Mouse (Mus musculus) MEL (cell line): ENCODE data around the gene Gm10670. TPM values are rescaled to one million over a fixed set of nuclear protein-coding genes. Genes with fewer than 3 reads are reported as not detected.
"Not testable (repeated sequence)": the region's sequence is repeated elsewhere in the genome, so short reads cannot be mapped to it uniquely, and the experiment has no call there.

Experiments used
- DNase-seq: peaks from one replicate; pipeline ENCODE4 v3.0.0; 2011; ENCODE audit warnings: low read depth, low spot score
- H3K27ac ChIP-seq: 2 replicates; pipeline ENCODE4 v1.5.1; 2012; ENCODE audit warnings: low read depth, mild to moderate bottlenecking, control low read depth, low read length, moderate library complexity; ENCODE audit not compliant: control insufficient read depth
- H3K27me3 ChIP-seq, 2 experiments: fragments of 150-350 bp in 1 of 2; sonication (generic) in 1 of 2; 2 replicates each; pipeline ENCODE4 v1.6.1; 2012; ENCODE audit warnings: low read length in 2 of 2, mild to moderate bottlenecking in 2 of 2, improper control_type of control experiment in 1 of 2, moderate library complexity in 1 of 2; ENCODE audit not compliant: insufficient read depth in 2 of 2, control insufficient read depth in 1 of 2
- H3K36me3 ChIP-seq, 2 experiments: 2 replicates each; pipeline ENCODE4 v1.6.1; 2012 to 2014; ENCODE audit warnings: low read length in 2 of 2, improper control_type of control experiment in 1 of 2, inconsistent platforms in 1 of 2, mild to moderate bottlenecking in 1 of 2; ENCODE audit not compliant: insufficient read depth in 2 of 2, control insufficient read depth in 1 of 2
- H3K4me1 ChIP-seq, 2 experiments: fragments of 150-350 bp in 1 of 2; sonication (generic) in 1 of 2; 2 replicates each; pipeline ENCODE4 v1.6.1; 2012; ENCODE audit warnings: low read length in 2 of 2, improper control_type of control experiment in 1 of 2, mild to moderate bottlenecking in 1 of 2; ENCODE audit not compliant: insufficient read depth in 2 of 2, control insufficient read depth in 1 of 2
- H3K4me3 ChIP-seq, 2 experiments: fragments of 150-350 bp in 1 of 2; sonication (generic) in 1 of 2; 2 replicates each; pipeline ENCODE4 v1.5.1; 2012; ENCODE audit warnings: low read depth in 2 of 2, low read length in 2 of 2, mild to moderate bottlenecking in 2 of 2, moderate library complexity in 2 of 2, control low read depth in 1 of 2, improper control_type of control experiment in 1 of 2; ENCODE audit not compliant: control insufficient read depth in 1 of 2, insufficient read depth in 1 of 2
- H3K79me2 ChIP-seq: 2 replicates; pipeline ENCODE4 v1.6.1; 2012; ENCODE audit warnings: mild to moderate bottlenecking, low read length, moderate library complexity; ENCODE audit not compliant: control insufficient read depth, poor library complexity, insufficient read depth
- H3K9ac ChIP-seq: 2 replicates; pipeline ENCODE4 v1.6.1; 2012; ENCODE audit warnings: low read depth, mild to moderate bottlenecking, control low read depth, low read length, moderate library complexity; ENCODE audit not compliant: control insufficient read depth, poor library complexity, severe bottlenecking
- H3K9me3 ChIP-seq: fragments of 150-350 bp; sonication (generic); replicated peaks from 2 replicates; pipeline ENCODE4 v1.6.1; 2012; ENCODE audit warnings: mild to moderate bottlenecking, low read length, improper control_type of control experiment, moderate library complexity; ENCODE audit not compliant: insufficient read depth
- polyA plus RNA-seq, 2 experiments: library from polyadenylated mRNA; stranded (reverse) in 1 of 2; unstranded in 1 of 2; fragments of >175 nt in 1 of 2; fragments of >200 nt in 1 of 2; gene quantifications; 2 replicates each; pipeline versions ENCODE4 v1.2.1 to v1.2.4; 2012; ENCODE audit warnings: low replicate concordance in 2 of 2, low read depth in 1 of 2; ENCODE audit not compliant: insufficient read length in 2 of 2, insufficient read depth in 1 of 2, missing spikeins in 1 of 2
- total RNA-seq: library from RNA; depleted of rRNA; stranded (reverse); fragments of 300-350 nt; gene quantifications from 2 replicates; pipeline ENCODE4 v1.2.3, GENCODE M21; 2012; rRNA removed

Gene Gm10670
- total RNA-seq (not detected in 2 replicates), polyA plus RNA-seq (not detected)

- H3K27me3 ChIP-seq = not testable (repeated sequence)
Measured at GRCm38 (mm10) chr7:20474825-20475224, at the start of gene Gm10670. TSS of gene Gm10670 (minus strand) at chr7:20474925.

GRCm38 (mm10) chr7:20510434-20510833 lies 35.7 kb upstream of the Gm10670 start, which contains the start of gene Vmn1r103:
TSS of gene Vmn1r103 (minus strand) at chr7:20510534.
- H3K27ac ChIP-seq, H3K9ac ChIP-seq, H3K79me2 ChIP-seq, H3K4me3 ChIP-seq, DNase-seq, H3K27me3 ChIP-seq, H3K9me3 ChIP-seq, H3K36me3 ChIP-seq, H3K4me1 ChIP-seq: not testable (repeated sequence)

More at GRCm38 (mm10) chr7:20474825-20475224, at the start of gene Gm10670:
- H3K4me1 ChIP-seq, H3K36me3 ChIP-seq, H3K79me2 ChIP-seq, H3K9ac ChIP-seq, DNase-seq, H3K9me3 ChIP-seq, H3K27ac ChIP-seq, H3K4me3 ChIP-seq: not testable (repeated sequence)

- H3K27me3 ChIP-seq, H3K4me1 ChIP-seq, H3K9ac ChIP-seq, H3K4me3 ChIP-seq, H3K27ac ChIP-seq, H3K9me3 ChIP-seq, DNase-seq, H3K36me3 ChIP-seq, H3K79me2 ChIP-seq: not testable (repeated sequence)
Measured at GRCm38 (mm10) chr7:20442493-20442892, 32.2 kb downstream of the Gm10670 start, which contains the start of gene Vmn1r101. TSS of gene Vmn1r101 (minus strand) at chr7:20442593.

Other genes with a start within 250 kb of the Gm10670 start
- not detected in 2 replicates for gene Gm4498, start 241.1 kb downstream of the Gm10670 start, total RNA-seq
- not detected for gene Gm4498, start 241.1 kb downstream of the Gm10670 start, polyA plus RNA-seq
- gene Gm5890, start 212.1 kb downstream of the Gm10670 start, total RNA-seq = not detected in 2 replicates
- gene Gm5890, start 212.1 kb downstream of the Gm10670 start, polyA plus RNA-seq = not detected
- gene Gm4133, start 140.9 kb downstream of the Gm10670 start, total RNA-seq = not detected in 2 replicates
- gene Gm4133, start 140.9 kb downstream of the Gm10670 start, polyA plus RNA-seq = not detected
- not detected in 2 replicates for gene Gm5728, start 99.5 kb downstream of the Gm10670 start, total RNA-seq
- not detected for gene Gm5728, start 99.5 kb downstream of the Gm10670 start, polyA plus RNA-seq
- gene Vmn1r100, start 57.0 kb downstream of the Gm10670 start, total RNA-seq = not detected in 2 replicates
- not detected for gene Vmn1r100, start 57.0 kb downstream of the Gm10670 start, polyA plus RNA-seq
- gene Vmn1r101, start 32.3 kb downstream of the Gm10670 start, total RNA-seq = not detected in 2 replicates
- not detected for gene Vmn1r101, start 32.3 kb downstream of the Gm10670 start, polyA plus RNA-seq
- gene Vmn1r103, start 35.6 kb upstream of the Gm10670 start, total RNA-seq = not detected in 2 replicates
- gene Vmn1r103, start 35.6 kb upstream of the Gm10670 start, polyA plus RNA-seq = not detected
- not detected in 2 replicates for gene Vmn1r104, start 58.9 kb upstream of the Gm10670 start, total RNA-seq
- not detected for gene Vmn1r104, start 58.9 kb upstream of the Gm10670 start, polyA plus RNA-seq
- not detected in 2 replicates for gene Gm5726, start 70.8 kb upstream of the Gm10670 start, total RNA-seq
- not detected for gene Gm5726, start 70.8 kb upstream of the Gm10670 start, polyA plus RNA-seq
- gene Gm4141, start 101.3 kb upstream of the Gm10670 start, total RNA-seq = not detected in 2 replicates
- gene Gm4141, start 101.3 kb upstream of the Gm10670 start, polyA plus RNA-seq = not detected
- not detected in 2 replicates for gene Gm4513, start 124.1 kb upstream of the Gm10670 start, total RNA-seq
- gene Gm4513, start 124.1 kb upstream of the Gm10670 start, polyA plus RNA-seq = not detected
- not detected in 2 replicates for gene Vmn1r107, start 194.0 kb upstream of the Gm10670 start, total RNA-seq
- not detected for gene Vmn1r107, start 194.0 kb upstream of the Gm10670 start, polyA plus RNA-seq
- not detected in 2 replicates for gene Vmn1r111, start 228.3 kb upstream of the Gm10670 start, total RNA-seq
- gene Vmn1r111, start 228.3 kb upstream of the Gm10670 start, polyA plus RNA-seq = not detected